Mouse (Mus musculus) heart, postnatal 0 days (tissue): ENCODE data around the gene Acot8.

Source experiments
- CTCF ChIP-seq: IDR thresholded peaks from 2 replicates; pipeline ENCODE4 v1.5.1; 2016; ENCODE audit warnings: antibody characterized with exemption, control low read depth, low read depth
- EP300 ChIP-seq: IDR thresholded peaks from 2 replicates; pipeline ENCODE4 v1.6.1; 2016; ENCODE audit warnings: antibody characterized with exemption, low read depth

GRCm38 (mm10) chr2:164833314-164833959, 28.8 kb upstream of the Acot8 start, which contains the start of gene Neurl2:
- 0 out of 2 replicates have a peak, but pooled peaks have one; percentile 2 for TF ChIP-seq CTCF
- TF ChIP-seq EP300: no peak; the same call in 1 of the 2 replicates
